Mouse (Mus musculus): ENCODE data around the gene Aspg.

DNA sequence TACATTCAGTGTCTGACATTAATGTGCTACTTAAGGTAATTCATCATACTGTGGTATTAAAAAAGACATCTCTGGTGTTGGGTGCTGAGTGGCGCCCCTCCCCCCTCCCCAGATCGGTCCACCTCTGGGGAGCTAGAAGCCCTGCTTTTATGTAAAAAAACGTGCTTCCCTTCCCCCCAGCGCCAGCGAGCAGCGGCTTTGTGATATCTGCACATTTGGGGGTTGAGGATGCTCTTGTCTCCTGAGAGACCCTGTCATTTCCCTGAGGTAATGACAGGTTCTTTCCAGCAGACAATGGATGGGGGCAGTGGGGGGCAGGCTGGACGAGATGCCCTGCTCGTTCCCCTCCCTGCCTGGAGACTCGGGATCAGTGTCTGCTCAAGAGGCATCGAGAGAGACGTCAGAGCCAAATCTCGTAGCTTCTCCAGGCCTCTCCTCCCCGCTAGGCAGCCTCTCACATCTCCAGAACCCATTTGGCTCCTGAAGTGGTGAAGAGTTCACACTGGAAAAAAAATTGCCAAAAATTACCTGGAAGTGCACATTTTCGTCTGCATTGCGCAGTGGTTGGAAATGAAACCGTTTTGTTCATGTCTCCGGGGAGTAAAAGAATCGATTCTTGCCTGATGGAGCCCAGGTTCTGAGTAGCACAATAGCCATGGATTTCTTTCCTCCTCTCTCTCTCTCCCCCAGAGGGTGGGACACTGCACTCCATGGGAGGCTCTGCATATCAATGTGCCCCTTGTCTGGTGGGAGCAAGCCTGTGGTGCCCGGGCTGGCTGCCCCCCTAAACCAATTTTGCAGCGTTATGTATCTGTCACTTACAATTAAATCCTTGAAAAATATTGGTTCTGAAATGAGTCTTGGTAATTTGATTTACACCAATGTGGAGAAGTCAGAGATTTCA, 64.4 kb downstream of the Aspg start:
- TF ChIP-seq CTCF (IDR thresholded peaks at IDR 0.05; ENCODE audit: low read depth, low read length) (no peak), GATA1 (IDR thresholded peaks at IDR 0.05; ENCODE audit: borderline replicate concordance, low read length) (no peak), POLR2AphosphoS5 (IDR thresholded peaks at IDR 0.05; ENCODE audit: insufficient replicate concordance, low read depth, low read length) (no peak)
